ENCODE assay signal across 9 mouse cellular contexts in genomic region chr9:104410211-104410610, GRCm38 (mm10).
DNase-seq lines count a peak whose midpoint lies in the region; ATAC-seq and TF ChIP-seq lines count a peak whose summit lies in the region.
"Had no signal": no experiment of that assay in that cellular context is flagged by ENCODE, and none has a peak within 500 bp of the region (broad histone marks: within the 10 kb centered on the region; RNA-seq: fewer than 3 reads in every experiment).

No protein-coding gene starts in this region.

- WGBS in forebrain, embryonic 10.5 days: 2% methylated on average over 5 of the region's 5 CpGs
- 3% methylated on average over 5 of the region's 5 CpGs for WGBS in forebrain, embryonic 16.5 days

- no peak for TF ChIP-seq POLR2A in brain, embryonic 14.5 days (IDR thresholded peaks at IDR 0.05; ENCODE audit: borderline replicate concordance, extremely low read depth, insufficient read depth, insufficient read length, poor library complexity, severe bottlenecking)

- peak; percentile 45 for DNase-seq in forebrain, embryonic 10.5 days (ENCODE audit: extremely low spot score, low spot score)
- DNase-seq in B cell, adult 2 months: peak; percentile 24 to 41
- DNase-seq in brain, embryonic 14.5 days (ENCODE audit: low read depth): peak; percentile 83
- DNase-seq in kidney, postnatal 25 days: peak; percentile 29 to 35
- peak; percentile 53 for DNase-seq in lung, postnatal 10 days
- peak; percentile 73 to 74 for DNase-seq in right cerebral cortex, postnatal 10 days (ENCODE audit: low spot score in 2 of 2)

- H3K27ac ChIP-seq in forebrain, embryonic 10.5 days: no peak overlapping the region
- H3K27ac ChIP-seq in forebrain, embryonic 16.5 days (ENCODE audit: low read length): no peak overlapping the region
- H3K27ac ChIP-seq: midbrain, embryonic 12.5 days had no signal

- H3K4me3 ChIP-seq in forebrain, embryonic 10.5 days: peak overlapping the region; percentile 56
- H3K4me3 ChIP-seq in forebrain, embryonic 16.5 days (replicated peaks; ENCODE audit: low read length): no peak overlapping the region

- H3K27me3 ChIP-seq in forebrain, embryonic 10.5 days (ENCODE audit: poor library complexity, severe bottlenecking): no peaks in the 10 kb centered on the region
- no peaks in the 10 kb centered on the region for H3K27me3 ChIP-seq in forebrain, embryonic 16.5 days (replicated peaks; ENCODE audit: control insufficient read depth, insufficient read depth, low read length)

- no peaks in the 10 kb centered on the region for H3K36me3 ChIP-seq in forebrain, embryonic 10.5 days (replicated peaks)
- no peaks in the 10 kb centered on the region for H3K36me3 ChIP-seq in forebrain, embryonic 16.5 days (ENCODE audit: control insufficient read depth, insufficient read depth)
- H3K36me3 ChIP-seq: midbrain, embryonic 12.5 days had no signal

- TF ChIP-seq CTCF in brain, embryonic 14.5 days (IDR thresholded peaks at IDR 0.05; ENCODE audit: borderline replicate concordance, extremely low read depth, insufficient read depth, insufficient read length): peak; percentile 79

- ATAC-seq in forebrain, embryonic 16.5 days: no peak; the same call in 1 of the 2 replicates
- peak; percentile 60 for ATAC-seq in frontal cortex, adult (ENCODE audit: low TSS enrichment)

- H3K9ac ChIP-seq in forebrain, embryonic 16.5 days (replicated peaks; ENCODE audit: low read depth, low read length): no peak overlapping the region
- H3K9ac ChIP-seq: midbrain, embryonic 12.5 days had no signal

- H3K9me3 ChIP-seq in forebrain, embryonic 10.5 days: no peaks in the 10 kb centered on the region
- no peaks in the 10 kb centered on the region for H3K9me3 ChIP-seq in forebrain, embryonic 16.5 days (ENCODE audit: control insufficient read depth, low read length)
- H3K9me3 ChIP-seq: midbrain, embryonic 12.5 days had no signal

- peaks cover 25% of the 10 kb centered on the region for H3K4me1 ChIP-seq in forebrain, embryonic 10.5 days
- peaks cover 13% of the 10 kb centered on the region for H3K4me1 ChIP-seq in forebrain, embryonic 16.5 days (replicated peaks; ENCODE audit: control insufficient read depth, insufficient read depth, low read length)

- no peak overlapping the region; the same call in 1 of the 2 replicates for H3K4me2 ChIP-seq in forebrain, embryonic 16.5 days (ENCODE audit: low read length)

Comparison
In these comparisons a context has a peak if more than half of its experiments do, and no peak if none do; other contexts are left out.
1. DNase-seq: peak in every context shown above with its lines; median percentile 83 in brain, embryonic 14.5 days; 74 in right cerebral cortex, postnatal 10 days; 53 in lung, postnatal 10 days; 45 in forebrain, embryonic 10.5 days; 32 in B cell, adult 2 months; 32 in kidney, postnatal 25 days.